Mouse (Mus musculus): ENCODE results near the gene Mgat5. TPM values are rescaled to one million over a fixed set of nuclear protein-coding genes. Genes with fewer than 3 reads are reported as not detected.

Gene Mgat5
- total RNA-seq, 2 experiments from 2014 or later, result 9.4 to 10.8 TPM

GRCm38 (mm10) chr1:127321638-127322037, 116.8 kb downstream of the Mgat5 start:
- ATAC-seq (replicated peaks; ENCODE audit: low FRiP score, poor library complexity, severe bottlenecking), result no peak

- ATAC-seq (replicated peaks; ENCODE audit: low FRiP score, poor library complexity, severe bottlenecking), result no peak
Measured at GRCm38 (mm10) chr1:127322169-127322805, 117.5 kb downstream of the Mgat5 start.

GRCm38 (mm10) chr1:127325601-127326198, 120.9 kb downstream of the Mgat5 start:
- no peak for ATAC-seq (replicated peaks; ENCODE audit: low FRiP score, poor library complexity, severe bottlenecking)

- no peak for ATAC-seq (replicated peaks; ENCODE audit: low FRiP score, poor library complexity, severe bottlenecking)
Measured at GRCm38 (mm10) chr1:127327773-127328172, 123.0 kb downstream of the Mgat5 start.

GRCm38 (mm10) chr1:127328354-127328875, 123.6 kb downstream of the Mgat5 start:
- ATAC-seq (replicated peaks; ENCODE audit: low FRiP score, poor library complexity, severe bottlenecking), result no peak

- ATAC-seq (replicated peaks; ENCODE audit: low FRiP score, poor library complexity, severe bottlenecking), result no peak
Measured at GRCm38 (mm10) chr1:127329810-127330209, 125.0 kb downstream of the Mgat5 start.

- ATAC-seq (replicated peaks; ENCODE audit: low FRiP score, poor library complexity, severe bottlenecking), result no peak
Measured at GRCm38 (mm10) chr1:127337740-127338139, 132.9 kb downstream of the Mgat5 start.

- ATAC-seq (replicated peaks; ENCODE audit: low FRiP score, poor library complexity, severe bottlenecking), result no peak
Measured at GRCm38 (mm10) chr1:127338833-127339487, 134.1 kb downstream of the Mgat5 start.

GRCm38 (mm10) chr1:127340296-127340695, 135.5 kb downstream of the Mgat5 start:
- ATAC-seq (replicated peaks; ENCODE audit: low FRiP score, poor library complexity, severe bottlenecking), result no peak

- no peak for ATAC-seq (replicated peaks; ENCODE audit: low FRiP score, poor library complexity, severe bottlenecking)
Measured at GRCm38 (mm10) chr1:127344913-127345312, 140.1 kb downstream of the Mgat5 start.

GRCm38 (mm10) chr1:127346596-127347139, 141.9 kb downstream of the Mgat5 start:
- ATAC-seq (replicated peaks; ENCODE audit: low FRiP score, poor library complexity, severe bottlenecking), result no peak

GRCm38 (mm10) chr1:127347878-127348620, 143.2 kb downstream of the Mgat5 start:
- no peak for ATAC-seq (replicated peaks; ENCODE audit: low FRiP score, poor library complexity, severe bottlenecking)

GRCm38 (mm10) chr1:127348642-127349341, 144.0 kb downstream of the Mgat5 start:
- ATAC-seq (replicated peaks; ENCODE audit: low FRiP score, poor library complexity, severe bottlenecking), result no peak

GRCm38 (mm10) chr1:127351380-127352057, 146.7 kb downstream of the Mgat5 start:
- ATAC-seq (replicated peaks; ENCODE audit: low FRiP score, poor library complexity, severe bottlenecking), result no peak

GRCm38 (mm10) chr1:127352131-127352793, 147.4 kb downstream of the Mgat5 start:
- no peak for ATAC-seq (replicated peaks; ENCODE audit: low FRiP score, poor library complexity, severe bottlenecking)

- ATAC-seq (replicated peaks; ENCODE audit: low FRiP score, poor library complexity, severe bottlenecking), result no peak
Measured at GRCm38 (mm10) chr1:127353408-127353807, 148.6 kb downstream of the Mgat5 start.

- no peak for ATAC-seq (replicated peaks; ENCODE audit: low FRiP score, poor library complexity, severe bottlenecking)
Measured at GRCm38 (mm10) chr1:127354152-127354551, 149.3 kb downstream of the Mgat5 start.

- no peak for ATAC-seq (replicated peaks; ENCODE audit: low FRiP score, poor library complexity, severe bottlenecking)
Measured at GRCm38 (mm10) chr1:127355034-127355433, 150.2 kb downstream of the Mgat5 start.

Data from erythroblast, adult 5-6 weeks (primary cell).